Mouse (Mus musculus) E14TG2a.4 (cell line): ENCODE measurements at regions not wholly inside any gene's neighbourhood (a gene's known extent, or its start where the extent isn't known, plus 50 kb on each side); places are given as distances from the start of the nearest gene placed in this dataset.

Source experiments
- CTCF ChIP-seq: conservative IDR thresholded peaks from 2 replicates; pipeline ENCODE4 v1.5.1; 2014; ENCODE audit warnings: low read length
- NANOG ChIP-seq: IDR thresholded peaks from 2 replicates; pipeline ENCODE4 v1.6.1; 2014; ENCODE audit warnings: borderline replicate concordance, low read length, mixed read lengths
- POU5F1 ChIP-seq: IDR thresholded peaks from 2 replicates; pipeline ENCODE4 v1.6.1; 2014; ENCODE audit warnings: low read length, borderline replicate concordance

GRCm38 (mm10) chr1:56697509-56697908 is 60.3 kb upstream of the Hsfy2 start:
- TF ChIP-seq CTCF: no peak
- TF ChIP-seq POU5F1: no peak
- no peak for TF ChIP-seq NANOG
